Mouse (Mus musculus): Measurements from ENCODE around the gene Slc6a6. TPM values are rescaled to one million over a fixed set of nuclear protein-coding genes. Genes with fewer than 3 reads are reported as not detected.

The Slc6a6 gene
- total RNA-seq, 2 experiments from 2014 or later = 66.3 to 70.0 TPM

- intact Hi-C loops (cut with DNase I) = no loop called here
- DNase-seq = no peak
These were observed 16.7 kb upstream of the Slc6a6 start for GRCm38 (mm10) chr6:91667141-91667540.

GRCm38 (mm10) chr6:91668276-91668675 lies 15.6 kb upstream of the Slc6a6 start:
- DNase-seq = no peak
- intact Hi-C loops (cut with DNase I) = no loop called here

GRCm38 (mm10) chr6:91669270-91669669 lies 14.6 kb upstream of the Slc6a6 start:
- intact Hi-C loops (cut with DNase I) = no loop called here
- no peak for DNase-seq

GRCm38 (mm10) chr6:91670224-91670623 lies 13.6 kb upstream of the Slc6a6 start:
- no peak for DNase-seq
- intact Hi-C loops (cut with DNase I) = no loop called here

- intact Hi-C loops (cut with DNase I) = loop anchor here (5.0 kb wide), 1 partner anchor 43 kb away; no protein-coding TSS in a partner anchor
- DNase-seq = no peak
These were observed 9.0 kb upstream of the Slc6a6 start for GRCm38 (mm10) chr6:91674757-91675350.

- no peak for DNase-seq
- intact Hi-C loops (cut with DNase I) = loop anchor here (5.0 kb wide), 1 partner anchor 46 kb away; no protein-coding TSS in a partner anchor
These were observed 5.3 kb upstream of the Slc6a6 start for GRCm38 (mm10) chr6:91678506-91679094.

GRCm38 (mm10) chr6:91679095-91679577 lies 4.7 kb upstream of the Slc6a6 start:
- intact Hi-C loops (cut with DNase I) = loop anchor here (5.0 kb wide), 1 partner anchor 47 kb away; no protein-coding TSS in a partner anchor
- DNase-seq = peak in 1 of 2 experiments; percentile 35

- intact Hi-C loops (cut with DNase I) = loop anchor here (5.0 kb wide), 1 partner anchor 47 kb away; no protein-coding TSS in a partner anchor
- DNase-seq = no peak
These were observed 4.1 kb upstream of the Slc6a6 start for GRCm38 (mm10) chr6:91679716-91680115.

GRCm38 (mm10) chr6:91681841-91682240 lies 2.0 kb upstream of the Slc6a6 start:
- peak in 1 of 2 experiments; percentile 1 for DNase-seq
- intact Hi-C loops (cut with DNase I) = loop anchor here (2.0 kb wide), 1 partner anchor 105 kb away; no protein-coding TSS in a partner anchor

GRCm38 (mm10) chr6:91683121-91683520 lies 732 bp upstream of the Slc6a6 start:
- intact Hi-C loops (cut with DNase I) = loop anchor here (2.0 kb wide), 1 partner anchor 106 kb away; no protein-coding TSS in a partner anchor
- no peak for DNase-seq

GRCm38 (mm10) chr6:91684474-91684829 lies 599 bp downstream of the Slc6a6 start:
- intact Hi-C loops (cut with DNase I) = loop anchor here (2.0 kb wide), 1 partner anchor 56 kb away; no protein-coding TSS in a partner anchor
- no peak for DNase-seq

GRCm38 (mm10) chr6:91684831-91685532 lies 1.1 kb downstream of the Slc6a6 start:
- intact Hi-C loops (cut with DNase I) = loop anchor here (2.0 kb wide), 1 partner anchor 56 kb away; no protein-coding TSS in a partner anchor

GRCm38 (mm10) chr6:91685533-91685883 lies 1.7 kb downstream of the Slc6a6 start:
- intact Hi-C loops (cut with DNase I) = loop anchor here (2.0 kb wide), 1 partner anchor 55 kb away; no protein-coding TSS in a partner anchor
- no peak for DNase-seq

More at GRCm38 (mm10) chr6:91684831-91685532, 1.1 kb downstream of the Slc6a6 start:
- peak; percentile 54 to 61 for DNase-seq

- intact Hi-C loops (cut with DNase I) = loop anchor here (2.0 kb wide), 1 partner anchor 55 kb away; no protein-coding TSS in a partner anchor
- DNase-seq = no peak
These were observed 2.0 kb downstream of the Slc6a6 start for GRCm38 (mm10) chr6:91685896-91686295.

- DNase-seq = no peak
- intact Hi-C loops (cut with DNase I) = no loop called here
These were observed 2.7 kb downstream of the Slc6a6 start for GRCm38 (mm10) chr6:91686597-91686996.

GRCm38 (mm10) chr6:91688021-91688420 lies 4.2 kb downstream of the Slc6a6 start:
- no peak for DNase-seq
- intact Hi-C loops (cut with DNase I) = no loop called here

GRCm38 (mm10) chr6:91689231-91689630 lies 5.4 kb downstream of the Slc6a6 start:
- intact Hi-C loops (cut with DNase I) = no loop called here

GRCm38 (mm10) chr6:91690222-91690621 lies 6.4 kb downstream of the Slc6a6 start:
- intact Hi-C loops (cut with DNase I) = no loop called here
- DNase-seq = no peak

More at GRCm38 (mm10) chr6:91689231-91689630, 5.4 kb downstream of the Slc6a6 start:
- DNase-seq = no peak

GRCm38 (mm10) chr6:91690646-91691045 lies 6.8 kb downstream of the Slc6a6 start:
- no peak for DNase-seq
- intact Hi-C loops (cut with DNase I) = no loop called here

GRCm38 (mm10) chr6:91691576-91691975 lies 7.7 kb downstream of the Slc6a6 start:
- intact Hi-C loops (cut with DNase I) = no loop called here
- DNase-seq = no peak

GRCm38 (mm10) chr6:91693301-91693886 lies 9.5 kb downstream of the Slc6a6 start:
- intact Hi-C loops (cut with DNase I) = no loop called here
- no peak for DNase-seq
